Mouse (Mus musculus) limb, embryonic 13.5 days (tissue): ENCODE results near the gene Psma5. TPM values are rescaled to one million over a fixed set of nuclear protein-coding genes. Genes with fewer than 3 reads are reported as not detected.

Experiments
- ATAC-seq: fragments of 200-750 bp; cut with Nextera tagmentation; 2 replicates; pipeline ENCODE4 v1.8.0; 2017; ENCODE audit warnings: low read depth, moderate number of reproducible peaks, moderate TSS enrichment; ENCODE audit not compliant: low FRiP score
- H3K27ac ChIP-seq: fragments of 300-500 bp; sonication (generic); 2 replicates; pipeline ENCODE4 v1.5.1; 2015; ENCODE audit warnings: inconsistent platforms, mild to moderate bottlenecking, moderate library complexity
- H3K27me3 ChIP-seq: fragments of 300-500 bp; sonication (generic); 2 replicates; pipeline ENCODE4 v1.6.1; 2015; ENCODE audit warnings: mild to moderate bottlenecking, inconsistent platforms
- H3K36me3 ChIP-seq: fragments of 300-500 bp; sonication (generic); 2 replicates; pipeline ENCODE4 v1.6.1; 2015; ENCODE audit warnings: inconsistent platforms, mild to moderate bottlenecking, moderate library complexity
- H3K4me1 ChIP-seq: fragments of 300-500 bp; sonication (generic); 2 replicates; pipeline ENCODE4 v1.6.1; 2015; ENCODE audit warnings: inconsistent platforms
- H3K4me2 ChIP-seq: fragments of 300-500 bp; sonication (generic); replicated peaks from 2 replicates; pipeline ENCODE4 v1.6.1; 2015; ENCODE audit warnings: inconsistent platforms, mild to moderate bottlenecking, moderate library complexity
- H3K4me3 ChIP-seq: fragments of 300-500 bp; sonication (generic); 2 replicates; pipeline ENCODE4 v1.5.1; 2015; ENCODE audit warnings: moderate library complexity, mild to moderate bottlenecking, inconsistent platforms
- H3K9ac ChIP-seq: fragments of 300-500 bp; sonication (generic); 2 replicates; pipeline ENCODE4 v1.6.1; 2015; ENCODE audit warnings: mild to moderate bottlenecking, inconsistent platforms
- H3K9me3 ChIP-seq: fragments of 300-500 bp; sonication (generic); 2 replicates; pipeline ENCODE4 v1.6.1; 2016; ENCODE audit warnings: inconsistent platforms
- WGBS: fragments of 180-500 bp; shearing (Covaris S2); methylation state at CpG from one replicate; pipeline ENCODE4 v1.1.7; 2015; 5-methylcytosine and 5-hydroxymethylcytosine counted together
- polyA plus RNA-seq: library from polyadenylated mRNA; unstranded; fragments of >200 nt; fragmentation: Nextera tagmentation; extraction: Ambion mirVana; gene quantifications from 2 replicates; pipeline ENCODE4 v1.2.1, GENCODE M21; 2015

Gene Psma5
- polyA plus RNA-seq, result 318 and 331 TPM in 2 replicates

DNA sequence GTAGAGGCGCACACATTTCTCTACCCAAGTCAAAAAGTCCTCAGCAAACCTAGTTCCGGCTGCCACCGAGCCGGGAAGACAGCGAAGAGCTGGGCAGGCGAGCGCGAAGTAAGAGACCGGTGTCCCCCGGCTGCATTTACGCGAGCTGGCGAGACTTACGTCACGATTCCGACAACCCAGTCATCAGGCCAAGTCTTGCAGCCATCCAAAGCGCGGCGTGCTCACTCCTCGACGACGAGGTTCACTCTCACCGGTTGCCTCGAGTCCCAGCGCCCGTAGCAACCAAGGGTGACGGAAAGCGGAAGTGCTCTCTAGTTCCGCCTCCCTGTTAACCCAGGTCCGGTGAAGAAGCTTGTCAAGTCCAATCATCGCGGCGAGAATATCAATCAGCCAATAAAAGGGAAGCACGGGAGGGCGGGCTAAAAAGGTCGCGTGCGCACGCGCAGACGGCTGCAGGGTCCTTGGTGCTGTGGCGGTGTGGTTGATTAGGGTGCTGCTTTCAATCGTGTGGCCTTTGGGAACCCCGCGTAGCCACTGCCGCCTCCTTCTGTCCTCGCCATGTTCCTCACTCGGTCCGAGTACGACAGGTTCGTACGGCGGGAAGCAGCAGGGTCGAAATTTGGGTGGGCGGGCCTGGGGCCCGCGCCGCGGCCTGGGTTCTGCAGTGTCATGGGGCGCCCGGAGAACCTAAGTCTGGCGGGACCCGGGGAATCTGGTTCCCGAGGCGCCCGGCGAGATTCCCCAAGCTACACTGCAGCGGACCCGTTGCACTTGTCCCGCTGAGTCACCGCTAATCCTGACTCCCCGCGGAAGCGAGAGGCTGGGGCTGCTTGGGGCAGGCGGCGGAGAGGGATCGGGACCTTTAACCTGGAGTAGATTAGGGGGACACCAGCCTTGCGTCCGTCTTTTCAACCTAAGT is at the start of gene Psma5:
Gene Psma5, plus strand, starts transcription at position 208 of the 919 bp plus-strand sequence.
- Histone ChIP-seq H3K36me3 (peaks cover 8% of the 10 kb centered on the region), H3K4me2 (peak within 1 kb of the TSS; percentile 83), H3K27ac (no peak within 1 kb of the TSS), H3K4me3 (peak within 1 kb of the TSS; percentile 99), H3K27me3 (no peaks in the 10 kb centered on the region), H3K4me1 (peaks cover 26% of the 10 kb centered on the region), H3K9me3 (no peaks in the 10 kb centered on the region), H3K9ac (peak within 1 kb of the TSS; percentile 96)
- ATAC-seq, result peak; percentile 99
- WGBS, result under 1% methylated on average over 78 of the region's 79 CpGs

GRCm38 (mm10) chr3:108209001-108209400 is 47.7 kb upstream of the Psma5 start:
- Histone ChIP-seq H3K9me3 (no peaks in the 10 kb centered on the region), H3K9ac (peak overlapping the region; percentile 81), H3K27ac (no peak overlapping the region), H3K36me3 (peaks cover 41% of the 10 kb centered on the region), H3K4me3 (peak overlapping the region; percentile 60), H3K27me3 (no peaks in the 10 kb centered on the region), H3K4me2 (peak overlapping the region; percentile 89), H3K4me1 (peaks cover 34% of the 10 kb centered on the region)
- 43% methylated on average over 3 of the region's 3 CpGs for WGBS
- no peak for ATAC-seq

DNA sequence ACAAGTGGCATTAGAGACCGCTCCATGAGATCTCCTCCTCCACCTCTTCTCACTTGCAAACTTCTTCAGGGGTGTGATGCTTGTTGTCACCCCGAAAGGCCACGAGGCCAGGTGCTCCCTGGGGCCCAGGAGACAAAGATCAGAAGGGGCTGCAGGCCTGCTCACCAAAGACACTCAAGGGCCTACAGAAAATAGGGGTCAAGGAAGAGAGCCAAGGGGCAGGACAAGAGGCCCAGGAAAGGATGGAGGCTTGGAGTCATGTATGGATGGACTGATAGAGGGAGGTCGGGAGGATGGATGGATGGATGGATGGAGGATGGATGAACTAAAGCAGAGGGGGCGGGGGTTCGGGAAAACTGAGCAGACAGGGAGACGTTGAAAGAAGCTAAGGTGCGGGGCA is 47.2 kb upstream of the Psma5 start:
- Histone ChIP-seq H3K27ac (peak overlapping the region; percentile 89), H3K4me3 (peak overlapping the region; percentile 60), H3K4me1 (peaks cover 34% of the 10 kb centered on the region), H3K4me2 (peak overlapping the region; percentile 89), H3K9me3 (no peaks in the 10 kb centered on the region), H3K9ac (peak overlapping the region; percentile 81), H3K27me3 (no peaks in the 10 kb centered on the region), H3K36me3 (peaks cover 37% of the 10 kb centered on the region)
- ATAC-seq, result no peak
- WGBS, result 6% methylated on average over 8 of the region's 8 CpGs

- peak; percentile 95 for ATAC-seq
- under 1% methylated on average over 63 of the region's 72 CpGs for whole genome bisulfite sequencing
- H3K36me3 ChIP-seq, result peaks cover 31% of the 10 kb centered on the region
These were observed 46.6 kb upstream of the Psma5 start for GRCm38 (mm10) chr3:108209946-108210770.

DNA sequence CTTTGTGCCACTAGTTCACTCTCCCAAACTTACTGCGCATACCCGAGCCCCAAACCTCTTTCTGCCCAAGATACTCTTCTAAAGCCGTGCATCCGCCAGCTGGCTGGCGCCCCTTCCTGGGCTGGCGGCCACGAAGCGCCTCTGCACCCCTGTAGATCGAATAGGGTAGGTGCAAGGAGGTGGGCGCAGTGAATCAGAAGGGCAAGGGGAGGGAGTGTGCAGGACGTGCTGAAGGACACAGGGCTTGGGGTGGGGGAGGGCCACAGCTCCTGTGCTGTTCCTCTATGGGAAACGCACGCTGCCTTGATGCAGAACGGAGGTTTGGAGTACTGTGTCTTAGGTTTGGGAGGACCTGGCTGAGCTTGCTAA is 46.0 kb upstream of the Psma5 start, which contains the start of gene Atxn7l2:
Gene Atxn7l2, minus strand, starts transcription at position 164 of the 369 bp plus-strand sequence.
- Histone ChIP-seq H3K4me2 (peak within 1 kb of the TSS; percentile 89), H3K9me3 (no peaks in the 10 kb centered on the region), H3K27ac (peak within 1 kb of the TSS; percentile 89), H3K9ac (peak within 1 kb of the TSS; percentile 81), H3K36me3 (peaks cover 25% of the 10 kb centered on the region), H3K27me3 (no peaks in the 10 kb centered on the region), H3K4me3 (peak within 1 kb of the TSS; percentile 60), H3K4me1 (peaks cover 34% of the 10 kb centered on the region)
- peak; percentile 86 for ATAC-seq
- WGBS, result under 1% methylated on average over 14 of the region's 14 CpGs

More at GRCm38 (mm10) chr3:108209946-108210770, 46.6 kb upstream of the Psma5 start:
- Histone ChIP-seq H3K9me3 (no peaks in the 10 kb centered on the region), H3K4me2 (peak overlapping the region; percentile 89), H3K9ac (peak overlapping the region; percentile 81), H3K27ac (peak overlapping the region; percentile 89), H3K27me3 (no peaks in the 10 kb centered on the region), H3K4me1 (peaks cover 34% of the 10 kb centered on the region), H3K4me3 (peak overlapping the region; percentile 60)

- Histone ChIP-seq H3K4me3 (no peak overlapping the region), H3K4me1 (peaks cover 28% of the 10 kb centered on the region), H3K27ac (no peak overlapping the region), H3K9me3 (no peaks in the 10 kb centered on the region), H3K4me2 (0 out of 2 replicates have a peak overlapping the region, but pooled peaks have one; percentile 89), H3K27me3 (no peaks in the 10 kb centered on the region), H3K36me3 (peaks cover 14% of the 10 kb centered on the region), H3K9ac (no peak overlapping the region)
- ATAC-seq, result no peak
- 81% methylated on average over 6 of the region's 6 CpGs for WGBS
These were observed 44.9 kb upstream of the Psma5 start for GRCm38 (mm10) chr3:108211845-108212244.

- no peak overlapping the region for H3K27ac ChIP-seq
- peaks cover 8% of the 10 kb centered on the region for H3K36me3 ChIP-seq
- 84% methylated on average over 8 of the region's 8 CpGs for WGBS
- ATAC-seq, result no peak
- H3K4me2 ChIP-seq, result no peak overlapping the region
- peaks cover 23% of the 10 kb centered on the region for H3K4me1 ChIP-seq
- no peak overlapping the region for H3K4me3 ChIP-seq
- no peaks in the 10 kb centered on the region for H3K27me3 ChIP-seq
- no peak overlapping the region for H3K9ac ChIP-seq
- no peaks in the 10 kb centered on the region for H3K9me3 ChIP-seq
These were observed 44.3 kb upstream of the Psma5 start for GRCm38 (mm10) chr3:108212406-108212805.

DNA sequence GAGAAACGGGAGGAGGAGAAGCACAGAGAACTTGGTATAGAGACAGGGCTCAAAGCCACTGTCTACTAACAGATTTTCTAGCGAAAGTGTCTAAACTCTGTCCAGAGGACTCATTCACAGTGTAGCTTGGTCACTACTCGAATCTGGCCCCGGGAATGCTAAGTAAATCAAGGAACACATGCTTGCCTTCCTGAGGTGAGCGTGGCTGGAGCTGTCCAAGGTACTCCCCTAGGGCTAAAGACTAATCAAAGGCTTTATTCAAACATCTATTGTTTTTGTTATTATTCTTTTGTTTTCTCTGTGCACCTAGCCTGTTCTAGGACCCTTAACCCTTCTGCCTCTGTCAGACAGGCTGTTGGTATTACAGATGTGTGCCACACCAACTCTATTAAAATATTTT is 42.0 kb upstream of the Psma5 start:
- no peaks in the 10 kb centered on the region for H3K36me3 ChIP-seq
- no peak overlapping the region for H3K9ac ChIP-seq
- H3K4me2 ChIP-seq, result no peak overlapping the region
- peaks cover 5% of the 10 kb centered on the region for H3K4me1 ChIP-seq
- no peak overlapping the region for H3K27ac ChIP-seq
- WGBS, result 10% methylated on average over 5 of the region's 5 CpGs
- H3K4me3 ChIP-seq, result no peak overlapping the region
- no peaks in the 10 kb centered on the region for H3K27me3 ChIP-seq
- H3K9me3 ChIP-seq, result no peaks in the 10 kb centered on the region
- no peak for ATAC-seq

GRCm38 (mm10) chr3:108220661-108221060 is 36.1 kb upstream of the Psma5 start:
- Histone ChIP-seq H3K27me3 (peaks cover 46% of the 10 kb centered on the region), H3K9me3 (no peaks in the 10 kb centered on the region), H3K4me3 (no peak overlapping the region), H3K4me1 (no peaks in the 10 kb centered on the region), H3K4me2 (no peak overlapping the region), H3K9ac (no peak overlapping the region), H3K27ac (no peak overlapping the region), H3K36me3 (no peaks in the 10 kb centered on the region)
- ATAC-seq, result no peak
- WGBS, result 74% methylated on average over 3 of the region's 3 CpGs

- peaks cover 74% of the 10 kb centered on the region for H3K27me3 ChIP-seq
- peak overlapping the region; percentile 62 for H3K9ac ChIP-seq
- H3K4me3 ChIP-seq, result peak overlapping the region; percentile 49
- peak; percentile 73; the same call in 1 of the 2 replicates for ATAC-seq
- H3K4me1 ChIP-seq, result peaks cover 18% of the 10 kb centered on the region
- WGBS, result 2% methylated on average over 62 of the region's 67 CpGs
- no peak overlapping the region for H3K27ac ChIP-seq
- H3K9me3 ChIP-seq, result no peaks in the 10 kb centered on the region
- H3K4me2 ChIP-seq, result peak overlapping the region; percentile 80
- no peaks in the 10 kb centered on the region for H3K36me3 ChIP-seq
These were observed 30.8 kb upstream of the Psma5 start for GRCm38 (mm10) chr3:108225711-108226557.
